Mouse (Mus musculus): ENCODE measurements at regions not wholly inside any gene's neighbourhood (a gene's known extent, or its start where the extent isn't known, plus 50 kb on each side); places are given as distances from the start of the nearest gene placed in this dataset.

- Histone ChIP-seq H3K36me3 (no peaks in the 10 kb centered on the region), H3K27ac (ENCODE audit: poor library complexity, severe bottlenecking) (no peak overlapping the region), H3K9ac (no peak overlapping the region), H3K4me1 (replicated peaks) (peaks cover 81% of the 10 kb centered on the region), H3K9me3 (replicated peaks) (no peaks in the 10 kb centered on the region), H3K4me3 (no peak overlapping the region), H3K4me2 (no peak overlapping the region), H3K27me3 (replicated peaks) (no peaks in the 10 kb centered on the region)
- WGBS = 68% methylated on average over 3 of the region's 3 CpGs
- no peak for ATAC-seq (ENCODE audit: insufficient number of reproducible peaks, low FRiP score)
Observed at GRCm38 (mm10) chr2:166401860-166402259, 246.4 kb upstream of the Sulf2 start.

GRCm38 (mm10) chr2:166400304-166400703, 244.8 kb upstream of the Sulf2 start:
- H3K4me1 ChIP-seq (replicated peaks) = peaks cover 70% of the 10 kb centered on the region
- peak overlapping the region; percentile 31; the same call in 1 of the 2 replicates for H3K9ac ChIP-seq
- no peak overlapping the region for H3K4me3 ChIP-seq
- 53% methylated on average over 10 of the region's 10 CpGs for WGBS
- H3K27me3 ChIP-seq (replicated peaks) = no peaks in the 10 kb centered on the region
- H3K4me2 ChIP-seq = no peak overlapping the region
- ATAC-seq (ENCODE audit: insufficient number of reproducible peaks, low FRiP score) = no peak
- H3K9me3 ChIP-seq (replicated peaks) = 0 out of 2 replicates have a peak, but pooled peaks cover 3% of the 10 kb centered on the region
- no peaks in the 10 kb centered on the region for H3K36me3 ChIP-seq
- peak overlapping the region; percentile 98 for H3K27ac ChIP-seq (ENCODE audit: poor library complexity, severe bottlenecking)

GRCm38 (mm10) chr2:166399140-166399830, 243.8 kb upstream of the Sulf2 start:
- Histone ChIP-seq H3K9ac (peak overlapping the region; percentile 55), H3K36me3 (no peaks in the 10 kb centered on the region), H3K4me1 (replicated peaks) (peaks cover 63% of the 10 kb centered on the region), H3K9me3 (replicated peaks) (0 out of 2 replicates have a peak, but pooled peaks cover 3% of the 10 kb centered on the region), H3K4me2 (no peak overlapping the region), H3K4me3 (no peak overlapping the region), H3K27me3 (replicated peaks) (no peaks in the 10 kb centered on the region), H3K27ac (ENCODE audit: poor library complexity, severe bottlenecking) (peak overlapping the region; percentile 98)
- ATAC-seq (ENCODE audit: insufficient number of reproducible peaks, low FRiP score) = peak; percentile 73
- 5% methylated on average over 6 of the region's 6 CpGs for WGBS

- Histone ChIP-seq H3K4me2 (no peak overlapping the region), H3K27ac (ENCODE audit: poor library complexity, severe bottlenecking) (peak overlapping the region; percentile 98), H3K9me3 (replicated peaks) (0 out of 2 replicates have a peak, but pooled peaks cover 3% of the 10 kb centered on the region), H3K4me3 (no peak overlapping the region), H3K36me3 (no peaks in the 10 kb centered on the region), H3K27me3 (replicated peaks) (no peaks in the 10 kb centered on the region), H3K9ac (peak overlapping the region; percentile 55), H3K4me1 (replicated peaks) (peaks cover 58% of the 10 kb centered on the region)
- no peak for ATAC-seq (ENCODE audit: insufficient number of reproducible peaks, low FRiP score)
- WGBS = 45% methylated on average over 5 of the region's 5 CpGs
Observed at GRCm38 (mm10) chr2:166398774-166399139, 243.3 kb upstream of the Sulf2 start.

GRCm38 (mm10) chr2:166398156-166398555, 242.7 kb upstream of the Sulf2 start:
- Histone ChIP-seq H3K36me3 (no peaks in the 10 kb centered on the region), H3K4me3 (no peak overlapping the region), H3K9ac (peak overlapping the region; percentile 55; the same call in 1 of the 2 replicates), H3K4me1 (replicated peaks) (peaks cover 52% of the 10 kb centered on the region), H3K27me3 (replicated peaks) (no peaks in the 10 kb centered on the region), H3K9me3 (replicated peaks) (0 out of 2 replicates have a peak, but pooled peaks cover 3% of the 10 kb centered on the region), H3K4me2 (no peak overlapping the region), H3K27ac (ENCODE audit: poor library complexity, severe bottlenecking) (peak overlapping the region; percentile 98)
- WGBS = 81% methylated on average over 10 of the region's 10 CpGs
- no peak for ATAC-seq (ENCODE audit: insufficient number of reproducible peaks, low FRiP score)

- no peak overlapping the region for H3K27ac ChIP-seq (ENCODE audit: poor library complexity, severe bottlenecking)
- H3K9me3 ChIP-seq (replicated peaks) = 0 out of 2 replicates have a peak, but pooled peaks cover 3% of the 10 kb centered on the region
- no peak for ATAC-seq (ENCODE audit: insufficient number of reproducible peaks, low FRiP score)
- no peak overlapping the region for H3K4me3 ChIP-seq
- no peak overlapping the region for H3K4me2 ChIP-seq
- 71% methylated on average over 13 of the region's 13 CpGs for WGBS
- H3K4me1 ChIP-seq (replicated peaks) = peaks cover 36% of the 10 kb centered on the region
- no peaks in the 10 kb centered on the region for H3K27me3 ChIP-seq (replicated peaks)
- no peak overlapping the region for H3K9ac ChIP-seq
- H3K36me3 ChIP-seq = no peaks in the 10 kb centered on the region
Observed at GRCm38 (mm10) chr2:166394666-166395065, 239.2 kb upstream of the Sulf2 start.

GRCm38 (mm10) chr2:166391176-166391575, 235.7 kb upstream of the Sulf2 start:
- Histone ChIP-seq H3K9ac (no peak overlapping the region), H3K4me2 (no peak overlapping the region), H3K27ac (ENCODE audit: poor library complexity, severe bottlenecking) (peak overlapping the region; percentile 12), H3K4me1 (replicated peaks) (peaks cover 11% of the 10 kb centered on the region), H3K9me3 (replicated peaks) (0 out of 2 replicates have a peak, but pooled peaks cover 3% of the 10 kb centered on the region), H3K36me3 (no peaks in the 10 kb centered on the region), H3K4me3 (no peak overlapping the region), H3K27me3 (replicated peaks) (no peaks in the 10 kb centered on the region)
- WGBS = 22% methylated on average over 5 of the region's 5 CpGs
- ATAC-seq (ENCODE audit: insufficient number of reproducible peaks, low FRiP score) = no peak

GRCm38 (mm10) chr2:166388050-166388449, 232.6 kb upstream of the Sulf2 start:
- no peak for ATAC-seq (ENCODE audit: insufficient number of reproducible peaks, low FRiP score)
- H3K4me3 ChIP-seq = no peak overlapping the region
- H3K27ac ChIP-seq (ENCODE audit: poor library complexity, severe bottlenecking) = no peak overlapping the region
- no peaks in the 10 kb centered on the region for H3K36me3 ChIP-seq
- H3K27me3 ChIP-seq (replicated peaks) = no peaks in the 10 kb centered on the region
- H3K4me1 ChIP-seq (replicated peaks) = peaks cover 13% of the 10 kb centered on the region
- no peak overlapping the region for H3K4me2 ChIP-seq
- H3K9me3 ChIP-seq (replicated peaks) = no peaks in the 10 kb centered on the region
- no peak overlapping the region for H3K9ac ChIP-seq
- WGBS = 59% methylated on average over 6 of the region's 6 CpGs

GRCm38 (mm10) chr2:166386817-166387216, 231.4 kb upstream of the Sulf2 start:
- Histone ChIP-seq H3K36me3 (no peaks in the 10 kb centered on the region), H3K4me1 (replicated peaks) (peaks cover 12% of the 10 kb centered on the region), H3K9me3 (replicated peaks) (no peaks in the 10 kb centered on the region), H3K9ac (no peak overlapping the region), H3K27me3 (replicated peaks) (no peaks in the 10 kb centered on the region), H3K4me2 (no peak overlapping the region), H3K4me3 (no peak overlapping the region), H3K27ac (ENCODE audit: poor library complexity, severe bottlenecking) (no peak overlapping the region)
- 69% methylated on average over 5 of the region's 5 CpGs for WGBS
- ATAC-seq (ENCODE audit: insufficient number of reproducible peaks, low FRiP score) = no peak

GRCm38 (mm10) chr2:166384583-166384982, 229.1 kb upstream of the Sulf2 start:
- H3K4me3 ChIP-seq = no peak overlapping the region
- no peaks in the 10 kb centered on the region for H3K27me3 ChIP-seq (replicated peaks)
- H3K27ac ChIP-seq (ENCODE audit: poor library complexity, severe bottlenecking) = no peak overlapping the region
- H3K36me3 ChIP-seq = no peaks in the 10 kb centered on the region
- no peaks in the 10 kb centered on the region for H3K9me3 ChIP-seq (replicated peaks)
- no peak for ATAC-seq (ENCODE audit: insufficient number of reproducible peaks, low FRiP score)
- 65% methylated on average over 6 of the region's 6 CpGs for WGBS
- H3K4me2 ChIP-seq = no peak overlapping the region
- no peak overlapping the region for H3K9ac ChIP-seq
- H3K4me1 ChIP-seq (replicated peaks) = 0 out of 2 replicates have a peak, but pooled peaks cover 3% of the 10 kb centered on the region

GRCm38 (mm10) chr2:166383356-166383755, 227.9 kb upstream of the Sulf2 start:
- H3K36me3 ChIP-seq = no peaks in the 10 kb centered on the region
- ATAC-seq (ENCODE audit: insufficient number of reproducible peaks, low FRiP score) = no peak
- no peak overlapping the region for H3K9ac ChIP-seq
- 0 out of 2 replicates have a peak, but pooled peaks cover 3% of the 10 kb centered on the region for H3K4me1 ChIP-seq (replicated peaks)
- no peak overlapping the region for H3K4me3 ChIP-seq
- no peak overlapping the region for H3K4me2 ChIP-seq
- 88% methylated on average over 5 of the region's 5 CpGs for WGBS
- no peak overlapping the region for H3K27ac ChIP-seq (ENCODE audit: poor library complexity, severe bottlenecking)
- H3K27me3 ChIP-seq (replicated peaks) = no peaks in the 10 kb centered on the region; the same call in 1 of the 2 replicates
- no peaks in the 10 kb centered on the region for H3K9me3 ChIP-seq (replicated peaks)
